Mouse (Mus musculus) liver (tissue): ENCODE data around the gene Sel1l3.

Experiments
- DNase-seq: peaks from one replicate; pipeline ENCODE4 v3.0.0-alpha.2; 2020; ENCODE audit warnings: mixed read lengths

Gene Sel1l3

GRCm38 (mm10) chr5:53212782-53213710 is 681 bp downstream of the Sel1l3 start:
- no peak for DNase-seq

GRCm38 (mm10) chr5:53212087-53212781 is 1.5 kb downstream of the Sel1l3 start:
- DNase-seq = no peak

- no peak for DNase-seq
These were observed 2.5 kb downstream of the Sel1l3 start for GRCm38 (mm10) chr5:53211241-53211640.

- DNase-seq = no peak
These were observed 3.2 kb downstream of the Sel1l3 start for GRCm38 (mm10) chr5:53210481-53210880.

GRCm38 (mm10) chr5:53209773-53210172 is 4.0 kb downstream of the Sel1l3 start:
- no peak for DNase-seq

- no peak for DNase-seq
These were observed 5.0 kb downstream of the Sel1l3 start for GRCm38 (mm10) chr5:53208731-53209130.

- no peak for DNase-seq
These were observed 7.2 kb downstream of the Sel1l3 start for GRCm38 (mm10) chr5:53206575-53206974.

GRCm38 (mm10) chr5:53202748-53203147 is 11.0 kb downstream of the Sel1l3 start:
- DNase-seq = no peak

- DNase-seq = no peak
These were observed 12.9 kb downstream of the Sel1l3 start for GRCm38 (mm10) chr5:53200825-53201224.

GRCm38 (mm10) chr5:53198408-53198807 is 15.3 kb downstream of the Sel1l3 start:
- DNase-seq = no peak

GRCm38 (mm10) chr5:53196387-53197088 is 17.2 kb downstream of the Sel1l3 start:
- DNase-seq = no peak

GRCm38 (mm10) chr5:53194841-53195240 is 18.9 kb downstream of the Sel1l3 start:
- no peak for DNase-seq

- DNase-seq = no peak
These were observed 19.3 kb downstream of the Sel1l3 start for GRCm38 (mm10) chr5:53194421-53194820.

- DNase-seq = no peak
These were observed 20.4 kb downstream of the Sel1l3 start for GRCm38 (mm10) chr5:53193092-53194030.

GRCm38 (mm10) chr5:53188608-53189007 is 25.1 kb downstream of the Sel1l3 start:
- no peak for DNase-seq

GRCm38 (mm10) chr5:53187245-53187644 is 26.5 kb downstream of the Sel1l3 start:
- DNase-seq = no peak

GRCm38 (mm10) chr5:53185803-53186202 is 27.9 kb downstream of the Sel1l3 start:
- no peak for DNase-seq

GRCm38 (mm10) chr5:53179965-53180364 is 33.8 kb downstream of the Sel1l3 start:
- DNase-seq = no peak

- no peak for DNase-seq
These were observed 37.0 kb downstream of the Sel1l3 start for GRCm38 (mm10) chr5:53176703-53177102.

- DNase-seq = no peak
These were observed 37.7 kb downstream of the Sel1l3 start for GRCm38 (mm10) chr5:53176075-53176474.

GRCm38 (mm10) chr5:53175195-53175594 is 38.5 kb downstream of the Sel1l3 start:
- no peak for DNase-seq

GRCm38 (mm10) chr5:53174461-53174860 is 39.3 kb downstream of the Sel1l3 start:
- DNase-seq = no peak
